Comparison of ENCODE assay signal across 21 mouse cellular contexts in the genomic region with DNA sequence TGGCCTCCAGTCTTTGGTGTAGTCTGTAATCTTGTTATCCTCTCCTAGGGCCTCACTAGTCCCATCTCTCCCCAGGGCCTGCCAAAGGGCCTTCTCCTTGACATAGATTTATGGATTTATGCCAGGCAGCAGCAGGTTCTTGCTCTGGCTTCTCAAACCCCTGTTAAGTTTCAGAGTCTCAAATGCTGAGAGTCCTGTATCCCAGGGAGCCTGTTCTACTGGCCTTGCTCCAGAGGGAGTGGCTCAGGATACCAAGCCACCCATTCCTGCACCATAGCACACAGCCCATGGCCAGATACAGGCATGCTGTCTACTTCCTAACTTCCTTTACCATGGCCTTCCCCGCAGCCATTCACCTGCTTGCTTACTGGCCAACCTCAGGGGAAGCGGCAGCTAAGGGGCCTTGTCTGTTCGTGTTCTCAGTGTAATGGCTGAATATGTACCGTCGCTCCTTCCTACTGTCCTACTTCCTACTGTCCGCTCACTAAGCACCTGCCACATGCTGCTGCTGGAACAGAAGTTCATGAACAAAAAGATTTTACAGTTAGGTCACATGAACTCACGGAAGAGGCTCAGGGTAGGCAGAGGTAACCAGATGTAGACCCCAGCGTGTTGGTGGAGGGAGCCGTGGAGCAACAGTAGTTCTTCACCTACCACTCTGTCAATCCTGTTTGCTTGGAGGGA. TPM values are rescaled to one million over a fixed set of nuclear protein-coding genes. Genes with fewer than 3 reads are reported as not detected.
DNase-seq lines count a peak whose midpoint lies in the region; ATAC-seq and TF ChIP-seq lines count a peak whose summit lies in the region.
"Had no signal": no experiment of that assay in that cellular context is flagged by ENCODE, and none has a peak within 500 bp of the region (broad histone marks: within the 10 kb centered on the region; RNA-seq: fewer than 3 reads in every experiment).

No protein-coding gene starts in this region.

- H3K4me2 ChIP-seq in midbrain, embryonic 12.5 days (replicated peaks) = no peak overlapping the region
- no peak overlapping the region for H3K4me2 ChIP-seq in midbrain, embryonic 16.5 days (ENCODE audit: low read length)
- peak overlapping the region; percentile 31 for H3K4me2 ChIP-seq in CH12.LX (ENCODE audit: insufficient read depth, low read depth, poor library complexity, severe bottlenecking)
- no peak overlapping the region for H3K4me2 ChIP-seq in intestine, postnatal 0 days (replicated peaks; ENCODE audit: low read depth)
- H3K4me2 ChIP-seq: embryonic facial prominence, embryonic 12.5 days; forebrain, embryonic 15.5 days; hindbrain, embryonic 12.5 days had no signal

- no peak for DNase-seq in layer of hippocampus, adult 2 months (ENCODE audit: low spot score in 2 of 2)
- DNase-seq in layer of hippocampus, adult 8-10 months (ENCODE audit: low spot score in 2 of 2) = no peak
- DNase-seq in CH12.LX (ENCODE audit: extremely low read depth) = no peak
- no peak for DNase-seq in adrenal gland, postnatal 10 days
- DNase-seq: adrenal gland, postnatal 25 days; cerebellum, adult 2 months; cerebellum, postnatal 10 days; gastrocnemius, postnatal 25 days; heart, postnatal 10 days; heart, postnatal 4 days had no signal

- 98% methylated on average over 9 of the region's 9 CpGs for WGBS in midbrain, embryonic 12.5 days
- WGBS in midbrain, embryonic 16.5 days = 94% methylated on average over 9 of the region's 9 CpGs
- WGBS in bone marrow, adult 2 months = 88% methylated on average over 9 of the region's 9 CpGs
- 88% methylated on average over 9 of the region's 9 CpGs for WGBS in intestine, postnatal 0 days

- no peak for TF ChIP-seq CTCF in layer of hippocampus, adult 2 months (conservative IDR thresholded peaks at IDR 0.05)
- TF ChIP-seq CTCF in CH12.LX (conservative IDR thresholded peaks at IDR 0.05 in 1 of 2, IDR thresholded peaks at IDR 0.05 in 1 of 2; ENCODE audit: low read depth in 2 of 2, low read length in 2 of 2) = no peak
- TF ChIP-seq CTCF in bone marrow, adult 2 months (IDR thresholded peaks at IDR 0.05; ENCODE audit: control insufficient read depth, insufficient read depth, low read length) = no peak
- no peak for TF ChIP-seq CTCF in intestine, postnatal 0 days (IDR thresholded peaks at IDR 0.05; ENCODE audit: low read depth)

- in situ Hi-C loops in CH12.LX (cut with MboI; ENCODE audit: low pct_ligation_motif_present, low pct_unique_long_range_greater_than_20kb, low sequenced_read_pairs) = no loop called here

- peak overlapping the region; percentile 28 for H3K4me3 ChIP-seq in layer of hippocampus, adult 2 months
- no peak overlapping the region for H3K4me3 ChIP-seq in midbrain, embryonic 12.5 days
- no peak overlapping the region for H3K4me3 ChIP-seq in midbrain, embryonic 16.5 days (ENCODE audit: low read depth, low read length)
- H3K4me3 ChIP-seq in CH12.LX (replicated peaks in 1 of 3; ENCODE audit: low read depth in 2 of 3, low read length in 2 of 3, poor library complexity in 1 of 3) = peak overlapping the region in 1 of 3 experiments; percentile 10
- no peak overlapping the region for H3K4me3 ChIP-seq in bone marrow, adult 2 months (replicated peaks; ENCODE audit: control insufficient read depth, low read depth, low read length)
- no peak overlapping the region for H3K4me3 ChIP-seq in intestine, postnatal 0 days (ENCODE audit: low read depth, low read length)
- H3K4me3 ChIP-seq: embryonic facial prominence, embryonic 12.5 days; forebrain, embryonic 15.5 days; heart, embryonic 10.5 days; hindbrain, embryonic 12.5 days had no signal

- TF ChIP-seq POLR2A in CH12.LX (IDR thresholded peaks at IDR 0.05; ENCODE audit: low read depth, low read length) = no peak; the same call in 1 of the 2 replicates
- no peak for TF ChIP-seq POLR2A in bone marrow, adult 2 months (IDR thresholded peaks at IDR 0.05; ENCODE audit: borderline replicate concordance, control insufficient read depth, low read depth, low read length)

- peaks cover 39% of the 10 kb centered on the region for H3K79me2 ChIP-seq in CH12.LX (replicated peaks; ENCODE audit: control insufficient read depth, extremely low read depth, insufficient read depth, poor library complexity, severe bottlenecking)

- peaks cover 7% of the 10 kb centered on the region; the same call in 1 of the 2 replicates for H3K27me3 ChIP-seq in midbrain, embryonic 12.5 days
- H3K27me3 ChIP-seq in midbrain, embryonic 16.5 days (ENCODE audit: control insufficient read depth, insufficient read depth, low read depth, low read length) = no peaks in the 10 kb centered on the region
- H3K27me3 ChIP-seq in CH12.LX (replicated peaks) = no peaks in the 10 kb centered on the region
- no peaks in the 10 kb centered on the region for H3K27me3 ChIP-seq in intestine, postnatal 0 days (replicated peaks; ENCODE audit: control insufficient read depth, insufficient read depth, low read length)
- H3K27me3 ChIP-seq: embryonic facial prominence, embryonic 12.5 days; forebrain, embryonic 15.5 days; hindbrain, embryonic 12.5 days; Patski had no signal

- H3K4me1 ChIP-seq in midbrain, embryonic 12.5 days = peaks cover 13% of the 10 kb centered on the region
- H3K4me1 ChIP-seq in midbrain, embryonic 16.5 days (ENCODE audit: control insufficient read depth, insufficient read depth, low read length) = peaks cover 7% of the 10 kb centered on the region; the same call in 1 of the 2 replicates
- H3K4me1 ChIP-seq in CH12.LX (ENCODE audit: control insufficient read depth in 1 of 2, insufficient read depth in 2 of 2) = peaks cover 67 to 94% of the 10 kb centered on the region in 2 experiments
- peaks cover 4% of the 10 kb centered on the region for H3K4me1 ChIP-seq in bone marrow, adult 2 months (ENCODE audit: control insufficient read depth, insufficient read depth, low read length)
- H3K4me1 ChIP-seq in intestine, postnatal 0 days (replicated peaks; ENCODE audit: control insufficient read depth, insufficient read depth, low read length) = no peaks in the 10 kb centered on the region

- TF ChIP-seq RAD21 in CH12.LX (IDR thresholded peaks at IDR 0.05; ENCODE audit: low read depth, low read length) = no peak

- dilution Hi-C loops in CH12.LX (cut with MboI; ENCODE audit: extremely low pct_ligation_motif_present, extremely low pct_unique_long_range_greater_than_20kb, low sequenced_read_pairs) = no loop called here

- peaks cover 56% of the 10 kb centered on the region for H3K36me3 ChIP-seq in midbrain, embryonic 12.5 days
- peaks cover 29% of the 10 kb centered on the region for H3K36me3 ChIP-seq in midbrain, embryonic 16.5 days (ENCODE audit: control insufficient read depth, insufficient read depth, low read length)
- H3K36me3 ChIP-seq in CH12.LX (replicated peaks in 1 of 2; ENCODE audit: control insufficient read depth in 1 of 2, insufficient read depth in 1 of 2, low read length in 1 of 2) = peaks cover 64 to 84% of the 10 kb centered on the region in 2 experiments
- H3K36me3 ChIP-seq in intestine, postnatal 0 days (ENCODE audit: control insufficient read depth, insufficient read depth) = peaks cover 49% of the 10 kb centered on the region

- H3K9me3 ChIP-seq in midbrain, embryonic 12.5 days = no peaks in the 10 kb centered on the region
- H3K9me3 ChIP-seq in midbrain, embryonic 16.5 days (replicated peaks; ENCODE audit: control insufficient read depth, low read length, poor library complexity, severe bottlenecking) = no peaks in the 10 kb centered on the region
- H3K9me3 ChIP-seq in CH12.LX (replicated peaks; ENCODE audit: low read length) = no peaks in the 10 kb centered on the region
- H3K9me3 ChIP-seq in intestine, postnatal 0 days (ENCODE audit: control insufficient read depth) = no peaks in the 10 kb centered on the region
- H3K9me3 ChIP-seq: embryonic facial prominence, embryonic 12.5 days; forebrain, embryonic 15.5 days; heart, embryonic 10.5 days; hindbrain, embryonic 12.5 days had no signal

- 0 out of 2 replicates have a peak, but pooled peaks have one; percentile 13 for TF ChIP-seq EP300 in CH12.LX (IDR thresholded peaks at IDR 0.05; ENCODE audit: low read length)

- peak overlapping the region; percentile 89; the same call in 1 of the 2 replicates for H3K27ac ChIP-seq in layer of hippocampus, adult 2 months
- 0 out of 2 replicates have a peak overlapping the region, but pooled peaks have one; percentile 10 for H3K27ac ChIP-seq in midbrain, embryonic 12.5 days (replicated peaks)
- no peak overlapping the region for H3K27ac ChIP-seq in midbrain, embryonic 16.5 days (ENCODE audit: low read length)
- peak overlapping the region; percentile 40 for H3K27ac ChIP-seq in CH12.LX (ENCODE audit: insufficient read depth, low read depth)
- H3K27ac ChIP-seq in bone marrow, adult 2 months (ENCODE audit: control insufficient read depth, insufficient read depth, low read depth, low read length, poor library complexity) = peak overlapping the region; percentile 6; the same call in 1 of the 2 replicates
- H3K27ac ChIP-seq in intestine, postnatal 0 days (ENCODE audit: low read depth, low read length) = no peak overlapping the region
- H3K27ac ChIP-seq: embryonic facial prominence, embryonic 12.5 days; forebrain, embryonic 15.5 days; heart, embryonic 10.5 days; hindbrain, embryonic 12.5 days had no signal

- H3K9ac ChIP-seq in midbrain, embryonic 12.5 days (replicated peaks) = no peak overlapping the region
- no peak overlapping the region for H3K9ac ChIP-seq in midbrain, embryonic 16.5 days (ENCODE audit: low read depth, low read length)
- peak overlapping the region; percentile 8; the same call in 1 of the 2 replicates for H3K9ac ChIP-seq in CH12.LX (ENCODE audit: insufficient read depth, low read depth)
- no peak overlapping the region for H3K9ac ChIP-seq in intestine, postnatal 0 days (ENCODE audit: low read depth, low read length)
- H3K9ac ChIP-seq: embryonic facial prominence, embryonic 12.5 days; forebrain, embryonic 15.5 days; hindbrain, embryonic 12.5 days had no signal

- no peak for ATAC-seq in midbrain, embryonic 12.5 days (ENCODE audit: low FRiP score, low read depth)
- ATAC-seq in midbrain, embryonic 16.5 days = no peak
- no peak for ATAC-seq in intestine, postnatal 0 days
- ATAC-seq: activated CD4-positive, CD25-positive, alpha-beta regulatory T cell, adult 4 months; CD4-positive, CD25-positive, alpha-beta regulatory T cell, adult 4 months; forebrain, embryonic 15.5 days; Patski had no signal

RNA-seq across cellular contexts. Expression of gene Cnp, which starts 4.6 kb away (rescaled TPM):
- total RNA-seq in layer of hippocampus, adult 2 months (2021) = 100 to 1,000 TPM; 168 to 183 TPM
- total RNA-seq in layer of hippocampus, adult 8-10 months (2022) = 100 to 1,000 TPM; 162 to 216 (median 203) TPM
- 19.7 and 20.4 TPM in 2 replicates for polyA plus RNA-seq in midbrain, embryonic 12.5 days (2016; fragmentation: Nextera tagmentation; extraction: Ambion mirVana)
- polyA plus RNA-seq in midbrain, embryonic 16.5 days (2015; fragmentation: Nextera tagmentation; extraction: Ambion mirVana) = 46.5 and 57.8 TPM in 2 replicates
- total RNA-seq in CH12.LX (2012; rRNA removed) (80.2 and 91.6 TPM in 2 replicates), CH12.LX (2014; rRNA removed) (75.9 and 87.8 TPM in 2 replicates)
- 77.7 and 81.2 TPM in 2 replicates for polyA plus RNA-seq in CH12.LX (2012; ENCODE audit: insufficient read length, low read depth)
- polyA plus RNA-seq in bone marrow, adult 2 months (2011; ENCODE audit: insufficient read depth, insufficient read length, low replicate concordance, missing spikeins) = 25.0 and 35.7 TPM in 2 replicates
- 10 to 100 TPM; 32.9 to 35.7 TPM for total RNA-seq in adrenal gland, postnatal 10 days (2021)
- 15.6 and 16.3 TPM in 2 replicates for polyA plus RNA-seq in intestine, postnatal 0 days (2015; fragmentation: Nextera tagmentation; extraction: Ambion mirVana)

RNA-seq across cellular contexts. Expression of gene Ttc25, which starts 33.9 kb away (rescaled TPM):
- 1 to 10 TPM; 1.3 to 1.7 TPM for total RNA-seq in layer of hippocampus, adult 2 months (2021)
- total RNA-seq in layer of hippocampus, adult 8-10 months (2022) = 1 to 10 TPM in 3 of 4 experiments, under 1 TPM in 1; 0.71 to 1.9 (median 1.6) TPM
- 2.4 and 2.6 TPM in 2 replicates for polyA plus RNA-seq in midbrain, embryonic 12.5 days (2016; fragmentation: Nextera tagmentation; extraction: Ambion mirVana)
- polyA plus RNA-seq in midbrain, embryonic 16.5 days (2015; fragmentation: Nextera tagmentation; extraction: Ambion mirVana) = 2.9 and 3.5 TPM in 2 replicates
- total RNA-seq in CH12.LX (2012; rRNA removed) (1.3 and 1.8 TPM in 2 replicates), CH12.LX (2014; rRNA removed) (0.51 and 0.70 TPM in 2 replicates)
- 6.4 and 12.8 TPM in 2 replicates for polyA plus RNA-seq in CH12.LX (2012; ENCODE audit: insufficient read length, low read depth)
- polyA plus RNA-seq in bone marrow, adult 2 months (2011; ENCODE audit: insufficient read depth, insufficient read length, low replicate concordance, missing spikeins) = 0.35 TPM in 1 of 2 replicates, not detected in the other
- total RNA-seq in adrenal gland, postnatal 10 days (2021) = 1 to 10 TPM; 1.4 to 1.6 TPM
- 0.18 and 0.22 TPM in 2 replicates for polyA plus RNA-seq in intestine, postnatal 0 days (2015; fragmentation: Nextera tagmentation; extraction: Ambion mirVana)

RNA-seq across cellular contexts. Expression of gene Nkiras2, which starts 39.8 kb away (rescaled TPM):
- 10 to 100 TPM; 11.8 to 13.1 TPM for total RNA-seq in layer of hippocampus, adult 2 months (2021)
- total RNA-seq in layer of hippocampus, adult 8-10 months (2022) = 10 to 100 TPM; 11.7 to 13.4 (median 12.1) TPM
- polyA plus RNA-seq in midbrain, embryonic 12.5 days (2016; fragmentation: Nextera tagmentation; extraction: Ambion mirVana) = 101 and 103 TPM in 2 replicates
- 97.7 TPM in 2 replicates for polyA plus RNA-seq in midbrain, embryonic 16.5 days (2015; fragmentation: Nextera tagmentation; extraction: Ambion mirVana)
- 59.9 and 70.0 TPM in 2 replicates for total RNA-seq in CH12.LX (2012; rRNA removed)
- 46.6 and 53.8 TPM in 2 replicates for total RNA-seq in CH12.LX (2014; rRNA removed)
- polyA plus RNA-seq in CH12.LX (2012; ENCODE audit: insufficient read length, low read depth) = 57.9 and 60.0 TPM in 2 replicates
- polyA plus RNA-seq in bone marrow, adult 2 months (2011; ENCODE audit: insufficient read depth, insufficient read length, low replicate concordance, missing spikeins) = 7.5 and 13.1 TPM in 2 replicates
- 10 to 100 TPM; 44.9 to 54.3 TPM for total RNA-seq in adrenal gland, postnatal 10 days (2021)
- 52.2 and 55.7 TPM in 2 replicates for polyA plus RNA-seq in intestine, postnatal 0 days (2015; fragmentation: Nextera tagmentation; extraction: Ambion mirVana)

RNA-seq across cellular contexts. Expression of gene Dnajc7, which starts 40.7 kb away (rescaled TPM):
- total RNA-seq in layer of hippocampus, adult 2 months (2021) = 100 to 1,000 TPM; 242 to 257 TPM
- 100 to 1,000 TPM; 255 to 304 (median 273) TPM for total RNA-seq in layer of hippocampus, adult 8-10 months (2022)
- polyA plus RNA-seq in midbrain, embryonic 12.5 days (2016; fragmentation: Nextera tagmentation; extraction: Ambion mirVana) = 310 and 329 TPM in 2 replicates
- polyA plus RNA-seq in midbrain, embryonic 16.5 days (2015; fragmentation: Nextera tagmentation; extraction: Ambion mirVana) = 289 and 327 TPM in 2 replicates
- total RNA-seq in CH12.LX (2012; rRNA removed) (249 and 250 TPM in 2 replicates), CH12.LX (2014; rRNA removed) (123 and 141 TPM in 2 replicates)
- 455 and 516 TPM in 2 replicates for polyA plus RNA-seq in CH12.LX (2012; ENCODE audit: insufficient read length, low read depth)
- 603 and 838 TPM in 2 replicates for polyA plus RNA-seq in bone marrow, adult 2 months (2011; ENCODE audit: insufficient read depth, insufficient read length, low replicate concordance, missing spikeins)
- 100 to 1,000 TPM; 212 to 265 TPM for total RNA-seq in adrenal gland, postnatal 10 days (2021)
- polyA plus RNA-seq in intestine, postnatal 0 days (2015; fragmentation: Nextera tagmentation; extraction: Ambion mirVana) = 72.9 and 80.2 TPM in 2 replicates

RNA-seq across cellular contexts. Expression of gene Acly, which starts 51.5 kb away (rescaled TPM):
- total RNA-seq in layer of hippocampus, adult 2 months (2021) = 100 to 1,000 TPM; 103 to 117 TPM
- 100 to 1,000 TPM; 121 to 136 (median 128) TPM for total RNA-seq in layer of hippocampus, adult 8-10 months (2022)
- polyA plus RNA-seq in midbrain, embryonic 12.5 days (2016; fragmentation: Nextera tagmentation; extraction: Ambion mirVana) = 366 and 368 TPM in 2 replicates
- polyA plus RNA-seq in midbrain, embryonic 16.5 days (2015; fragmentation: Nextera tagmentation; extraction: Ambion mirVana) = 218 and 229 TPM in 2 replicates
- total RNA-seq in CH12.LX (2012; rRNA removed) = 246 and 263 TPM in 2 replicates
- total RNA-seq in CH12.LX (2014; rRNA removed) = 245 and 277 TPM in 2 replicates
- polyA plus RNA-seq in CH12.LX (2012; ENCODE audit: insufficient read length, low read depth) = 196 and 213 TPM in 2 replicates
- polyA plus RNA-seq in bone marrow, adult 2 months (2011; ENCODE audit: insufficient read depth, insufficient read length, low replicate concordance, missing spikeins) = 12.8 and 31.2 TPM in 2 replicates
- 100 to 1,000 TPM; 380 to 552 TPM for total RNA-seq in adrenal gland, postnatal 10 days (2021)
- 29.3 and 29.5 TPM in 2 replicates for polyA plus RNA-seq in intestine, postnatal 0 days (2015; fragmentation: Nextera tagmentation; extraction: Ambion mirVana)

Comparison
In these comparisons a context has a peak if more than half of its experiments do, and no peak if none do; other contexts are left out.
1. H3K27ac ChIP-seq: peak in layer of hippocampus, adult 2 months (single experiment), midbrain, embryonic 12.5 days (single experiment), CH12.LX (single experiment) and bone marrow, adult 2 months (single experiment); none in midbrain, embryonic 16.5 days (single experiment) and intestine, postnatal 0 days (single experiment).